Mouse (Mus musculus) erythroblast, embryonic 14.5 days (primary cell): ENCODE measurements around the gene Rnf10.

ENCODE experiments used
- GATA1 ChIP-seq: IDR thresholded peaks from 2 replicates; pipeline ENCODE4 v1.6.1; 2012; ENCODE audit warnings: low read length, inconsistent platforms, mixed read lengths
- TAL1 ChIP-seq: IDR thresholded peaks from 3 replicates; pipeline ENCODE4 v1.6.1; 2012; ENCODE audit warnings: low read length, inconsistent platforms, mixed read lengths

- TF ChIP-seq GATA1 = no peak
- no peak for TF ChIP-seq TAL1
Measured at GRCm38 (mm10) chr5:115269969-115270368, 2.7 kb downstream of the Rnf10 start.
